Mouse (Mus musculus) lung, adult 2 months (tissue): ENCODE results near the gene Arap1. TPM values are rescaled to one million over a fixed set of nuclear protein-coding genes. Genes with fewer than 3 reads are reported as not detected.

ENCODE experiments used
- DNase-seq: peaks from one replicate; pipeline ENCODE4 v3.0.0; 2022
- H3K4me1 ChIP-seq: fragments of 200-500 bp; 2 replicates; pipeline ENCODE4 v1.6.1; 2011; ENCODE audit warnings: low read length; ENCODE audit not compliant: control insufficient read depth, insufficient read depth
- H3K4me3 ChIP-seq: fragments of 200-500 bp; replicated peaks from 2 replicates; pipeline ENCODE3; 2011; ENCODE audit warnings: low read depth, mild to moderate bottlenecking, control low read depth, low read length; ENCODE audit errors: extremely low read depth
- CTCF ChIP-seq: fragments of 200-500 bp; IDR thresholded peaks from 2 replicates; pipeline ENCODE4 v1.5.1; 2011; ENCODE audit warnings: mild to moderate bottlenecking, low read length, control low read depth; ENCODE audit not compliant: insufficient read depth
- POLR2A ChIP-seq: fragments of 200-500 bp; IDR thresholded peaks from 2 replicates; pipeline ENCODE4 v1.6.1; 2011; ENCODE audit warnings: low read depth, mild to moderate bottlenecking, control low read depth, low read length, borderline replicate concordance; ENCODE audit errors: extremely low read depth
- WGBS: fragments of 180-500 bp; shearing (Covaris S2); methylation state at CpG from one replicate; pipeline ENCODE4 v1.1.7; 2018; 5-methylcytosine and 5-hydroxymethylcytosine counted together
- polyA plus RNA-seq: library from polyadenylated mRNA; depleted of rRNA; stranded (reverse); fragments of >200 nt; gene quantifications from 2 replicates; pipeline ENCODE4 v1.2.3, GENCODE M21; 2012; rRNA removed

The Arap1 gene
- polyA plus RNA-seq = 157 and 188 TPM in 2 replicates

- peak; percentile 66 for DNase-seq
- WGBS = under 1% methylated on average over 35 of the region's 35 CpGs
- TF ChIP-seq CTCF (no peak), POLR2A (peak; percentile 30; the same call in 1 of the 2 replicates)
- Histone ChIP-seq H3K4me3 (peak within 1 kb of the TSS; percentile 78), H3K4me1 (0 out of 2 replicates have a peak, but pooled peaks cover 3% of the 10 kb centered on the region)
These were observed at the start of gene Arap1 for GRCm38 (mm10) chr7:101347767-101348270. Gene Arap1, plus strand, starts transcription at chr7:101348067.

GRCm38 (mm10) chr7:101298375-101298774, 49.5 kb upstream of the Arap1 start:
- WGBS = 78% methylated on average over 3 of the region's 3 CpGs
- H3K4me3 ChIP-seq = no peak overlapping the region
- peaks cover 8% of the 10 kb centered on the region; the same call in 1 of the 2 replicates for H3K4me1 ChIP-seq
- DNase-seq = no peak
- no peak for TF ChIP-seq CTCF
- no peak for TF ChIP-seq POLR2A

DNA sequence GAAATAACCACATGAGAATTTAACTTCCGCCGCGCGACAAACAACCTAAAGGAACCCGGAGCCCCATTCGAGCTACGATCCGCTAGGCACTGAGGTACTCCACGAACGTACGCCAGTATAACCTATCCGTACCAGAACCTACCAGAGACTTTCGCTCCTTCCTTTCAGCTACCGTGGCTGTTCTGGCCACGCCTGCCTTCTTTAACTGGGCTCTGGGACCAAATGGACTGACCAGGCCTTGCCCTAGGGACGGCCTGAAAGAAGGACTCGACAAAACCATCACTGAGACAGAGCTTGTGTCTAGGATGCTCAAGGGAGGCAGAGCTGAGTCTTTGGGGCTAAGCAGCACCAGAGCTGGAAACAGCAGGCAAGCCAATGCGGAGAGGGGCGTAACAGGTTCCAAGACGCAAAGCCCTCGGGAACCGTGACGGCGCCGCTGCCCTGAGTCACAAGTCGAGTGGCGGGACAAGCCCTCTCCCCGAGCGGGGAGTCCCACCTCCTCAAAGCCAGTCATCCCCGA, 46.4 kb upstream of the Arap1 start:
- H3K4me1 ChIP-seq = peaks cover 8% of the 10 kb centered on the region; the same call in 1 of the 2 replicates
- no peak for DNase-seq
- peak overlapping the region; percentile 74 for H3K4me3 ChIP-seq
- 1% methylated on average over 30 of the region's 30 CpGs for WGBS
- no peak for TF ChIP-seq CTCF
- no peak for TF ChIP-seq POLR2A

DNA sequence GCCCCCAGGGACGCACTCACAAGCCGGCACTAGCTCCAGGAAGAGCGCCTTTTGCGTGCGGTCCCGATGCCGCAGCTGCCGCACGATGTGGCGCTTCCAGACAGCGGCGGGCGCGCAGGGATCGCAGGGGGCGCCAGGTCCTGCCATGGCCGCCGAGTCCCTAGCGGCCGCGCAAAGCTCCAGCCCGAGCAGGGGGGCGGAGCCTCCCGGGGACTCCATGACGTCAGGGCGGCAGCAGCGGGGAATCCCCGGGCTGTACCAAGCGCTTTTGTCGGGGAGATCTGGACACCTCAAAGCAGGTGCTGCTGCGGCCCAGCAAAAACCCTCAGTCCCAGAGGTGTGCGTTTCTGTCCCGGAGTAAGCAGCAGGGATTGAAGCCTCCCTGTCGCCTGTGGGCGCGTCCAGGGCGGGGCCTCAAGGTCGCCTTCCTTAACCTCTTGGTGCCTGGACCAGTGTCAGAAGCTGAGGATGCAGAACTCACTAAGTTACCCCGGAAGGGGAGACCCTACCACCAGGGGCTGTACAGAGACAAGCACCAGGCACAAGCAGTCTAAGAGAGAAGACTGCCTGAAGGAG, 45.9 kb upstream of the Arap1 start, which contains the start of gene Atg16l2:
Gene Atg16l2, minus strand, starts transcription at position 371 of the 576 bp plus-strand sequence.
- TF ChIP-seq POLR2A (peak; percentile 56), CTCF (no peak)
- peak; percentile 94 for DNase-seq
- H3K4me3 ChIP-seq = peak within 1 kb of the TSS; percentile 74
- under 1% methylated on average over 39 of the region's 39 CpGs for WGBS
- peaks cover 8% of the 10 kb centered on the region; the same call in 1 of the 2 replicates for H3K4me1 ChIP-seq

DNA sequence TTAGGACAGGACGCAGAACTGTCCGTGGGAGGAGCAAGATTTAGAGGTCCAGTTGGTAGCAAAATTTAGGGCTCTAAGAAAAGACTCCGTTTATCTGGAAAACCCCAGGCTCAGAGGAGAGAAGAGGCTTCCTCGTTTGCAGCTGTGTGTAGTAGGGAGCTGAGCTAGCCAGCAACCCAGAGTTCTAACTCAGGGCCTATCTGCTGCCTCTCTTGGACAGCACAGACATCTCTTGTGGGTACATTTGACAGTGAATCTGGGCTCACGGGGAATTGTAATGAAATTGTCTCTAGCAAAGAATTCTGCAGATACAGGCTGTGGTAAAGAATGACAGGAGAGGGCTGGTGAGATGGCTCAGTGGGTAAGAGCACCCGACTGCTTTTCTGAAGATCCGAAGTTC, 45.2 kb upstream of the Arap1 start:
- Histone ChIP-seq H3K4me1 (peaks cover 8% of the 10 kb centered on the region; the same call in 1 of the 2 replicates), H3K4me3 (no peak overlapping the region)
- no peak for DNase-seq

GRCm38 (mm10) chr7:101306841-101307240, 41.0 kb upstream of the Arap1 start:
- no peak for TF ChIP-seq POLR2A
- no peak for TF ChIP-seq CTCF
- WGBS = 28% methylated on average over 2 of the region's 2 CpGs
- Histone ChIP-seq H3K4me3 (no peak overlapping the region), H3K4me1 (peaks cover 6% of the 10 kb centered on the region)
- no peak for DNase-seq

More for the DNA sequence above, 45.2 kb upstream of the Arap1 start:
- WGBS = 42% methylated on average over 7 of the region's 7 CpGs
- no peak for TF ChIP-seq POLR2A
- no peak for TF ChIP-seq CTCF

DNA sequence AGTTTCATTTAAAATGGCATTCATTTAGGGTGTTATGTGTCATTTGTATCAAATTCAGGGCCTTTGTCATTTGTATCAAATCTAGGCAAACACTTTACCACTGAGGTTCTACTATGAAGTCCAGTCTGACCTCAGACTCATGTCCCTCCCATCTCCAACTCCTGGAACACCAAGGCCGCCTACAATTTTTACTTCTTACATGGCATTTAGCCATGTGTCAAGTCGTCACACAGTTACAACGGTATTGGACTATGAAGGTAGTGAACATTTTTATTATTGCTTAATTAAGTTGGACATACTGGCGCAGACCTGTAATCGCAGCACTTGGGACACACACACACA, 37.9 kb upstream of the Arap1 start:
- no peak for DNase-seq
- TF ChIP-seq CTCF = no peak
- TF ChIP-seq POLR2A = no peak
- Histone ChIP-seq H3K4me3 (peak overlapping the region; percentile 93), H3K4me1 (peaks cover 3% of the 10 kb centered on the region)
- 25% methylated on average over 5 of the region's 5 CpGs for WGBS

DNA sequence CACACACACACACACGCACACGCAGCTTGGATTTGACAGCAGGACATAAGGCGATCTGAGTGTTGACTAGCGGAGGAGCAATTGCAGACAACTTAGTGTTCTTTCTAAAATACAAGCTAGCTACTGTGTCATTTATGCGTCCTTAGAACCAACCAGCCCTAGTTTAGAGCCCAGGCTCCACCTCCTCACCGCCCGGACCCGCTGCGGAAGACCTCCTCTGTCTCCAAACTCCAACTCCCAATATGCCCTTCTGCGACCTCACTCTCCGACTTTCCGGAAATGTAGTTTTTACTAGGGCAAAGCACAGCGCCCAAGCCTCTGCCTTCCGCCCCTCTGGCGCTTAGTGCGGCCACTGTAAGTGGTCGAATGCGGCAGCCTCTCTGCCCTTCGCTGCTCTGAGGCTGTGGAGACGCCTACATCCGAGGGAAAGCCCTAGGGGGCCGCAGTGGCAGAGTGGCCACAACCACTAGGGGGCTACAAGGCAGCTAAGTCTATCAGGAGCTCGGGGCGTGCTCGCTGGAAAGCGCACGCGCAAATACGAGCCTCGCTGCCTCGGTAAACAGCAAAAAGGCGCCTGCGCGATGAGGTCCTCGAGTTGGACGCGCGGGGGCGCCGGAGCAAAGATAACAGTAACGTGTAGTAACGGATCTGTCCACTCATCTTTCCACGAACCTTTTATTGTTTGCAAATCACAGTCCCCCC, 37.4 kb upstream of the Arap1 start:
- WGBS = 1% methylated on average over 43 of the region's 43 CpGs
- Histone ChIP-seq H3K4me1 (peaks cover 3% of the 10 kb centered on the region), H3K4me3 (peak overlapping the region; percentile 93)
- TF ChIP-seq CTCF (peak; percentile 52), POLR2A (peak; percentile 77; the same call in 1 of the 2 replicates)
- peak; percentile 93 for DNase-seq

DNA sequence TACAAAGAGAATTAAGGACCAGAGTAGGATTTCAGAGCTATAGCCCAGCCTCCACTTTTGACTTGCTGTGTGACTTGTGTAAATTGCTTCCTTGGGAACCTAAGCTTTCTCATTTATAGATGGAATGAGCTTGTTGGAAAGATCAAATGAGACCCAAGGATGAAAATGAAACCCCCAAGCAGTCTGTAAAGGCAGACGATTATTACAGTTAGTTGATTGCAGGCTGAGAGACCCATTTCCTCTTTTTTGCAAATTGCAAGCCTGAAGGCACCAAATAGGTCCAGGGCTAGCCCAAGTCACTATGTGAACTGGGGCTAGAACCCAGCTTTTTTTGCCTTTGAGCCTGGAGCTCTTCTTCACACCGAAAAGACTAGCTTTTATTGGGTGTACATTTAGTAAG, 36.8 kb upstream of the Arap1 start:
- no peak for DNase-seq
- WGBS = 31% methylated on average over 2 of the region's 2 CpGs
- H3K4me1 ChIP-seq = peaks cover 3% of the 10 kb centered on the region
- H3K4me3 ChIP-seq = peak overlapping the region; percentile 15
- TF ChIP-seq POLR2A (no peak), CTCF (no peak)

DNA sequence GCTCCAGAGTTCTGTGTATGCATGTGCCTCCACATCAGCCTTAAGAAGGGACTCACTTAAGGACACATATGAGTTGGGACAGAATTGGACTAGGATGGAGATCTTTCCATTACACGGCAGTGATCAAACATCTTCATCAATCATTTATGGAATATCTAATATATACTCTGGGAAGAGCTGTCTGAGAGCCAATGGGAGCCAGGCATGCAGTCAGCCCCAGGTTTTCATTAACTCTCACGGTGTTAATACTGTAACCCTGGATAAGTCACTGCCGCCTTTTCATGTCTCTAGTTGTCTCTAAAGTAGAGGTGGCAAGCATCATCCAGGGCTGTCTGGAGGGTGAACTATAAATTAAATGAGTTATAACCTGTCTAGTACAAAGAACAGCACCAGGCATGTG, 34.8 kb upstream of the Arap1 start:
- TF ChIP-seq POLR2A (no peak), CTCF (no peak)
- WGBS = 77% methylated on average over 3 of the region's 3 CpGs
- no peak for DNase-seq

More for the DNA sequence above, 34.8 kb upstream of the Arap1 start:
- Histone ChIP-seq H3K4me3 (no peak overlapping the region), H3K4me1 (peaks cover 11% of the 10 kb centered on the region)
